Mouse (Mus musculus): ENCODE measurements around the gene Gngt1. TPM values are rescaled to one million over a fixed set of nuclear protein-coding genes. Genes with fewer than 3 reads are reported as not detected.

Gngt1 gene
- 0.24 TPM in 1 of 2 replicates, not detected in the other for polyA plus RNA-seq (2014; fragmentation: Nextera tagmentation; extraction: Ambion mirVana)

GRCm38 (mm10) chr6:3993492-3993891 is at the start of gene Gngt1:
Gene Gngt1, plus strand, starts transcription at chr6:3993792.
- Histone ChIP-seq H3K9me3 (ENCODE audit: control insufficient read depth, low read length) (no peaks in the 10 kb centered on the region), H3K4me1 (ENCODE audit: control insufficient read depth, insufficient read depth, low read length) (no peaks in the 10 kb centered on the region), H3K27ac (replicated peaks; ENCODE audit: low read depth, low read length) (no peak within 1 kb of the TSS), H3K4me3 (ENCODE audit: low read depth, low read length) (no peak within 1 kb of the TSS), H3K36me3 (ENCODE audit: control insufficient read depth, insufficient read depth, low read length) (no peaks in the 10 kb centered on the region), H3K4me2 (ENCODE audit: low read depth, low read length) (no peak within 1 kb of the TSS), H3K9ac (ENCODE audit: low read depth, low read length) (no peak within 1 kb of the TSS), H3K27me3 (replicated peaks; ENCODE audit: control insufficient read depth, insufficient read depth, low read length) (no peaks in the 10 kb centered on the region)
- ATAC-seq (ENCODE audit: low read depth), result no peak
- 84% methylated on average over 6 of the region's 6 CpGs for WGBS
- peak; percentile 26 for DNase-seq (ENCODE audit: low spot score)

GRCm38 (mm10) chr6:3954969-3955368 is 38.6 kb upstream of the Gngt1 start:
- Histone ChIP-seq H3K9me3 (ENCODE audit: control insufficient read depth, low read length) (no peaks in the 10 kb centered on the region), H3K4me2 (ENCODE audit: low read depth, low read length) (no peak overlapping the region), H3K27me3 (replicated peaks; ENCODE audit: control insufficient read depth, insufficient read depth, low read length) (no peaks in the 10 kb centered on the region), H3K4me3 (ENCODE audit: low read depth, low read length) (no peak overlapping the region), H3K36me3 (ENCODE audit: control insufficient read depth, insufficient read depth, low read length) (no peaks in the 10 kb centered on the region), H3K27ac (replicated peaks; ENCODE audit: low read depth, low read length) (no peak overlapping the region), H3K4me1 (ENCODE audit: control insufficient read depth, insufficient read depth, low read length) (no peaks in the 10 kb centered on the region), H3K9ac (ENCODE audit: low read depth, low read length) (no peak overlapping the region)
- WGBS, result 36% methylated on average over 4 of the region's 4 CpGs
- no peak for DNase-seq (ENCODE audit: low spot score)
- no peak for ATAC-seq (ENCODE audit: low read depth)

DNA sequence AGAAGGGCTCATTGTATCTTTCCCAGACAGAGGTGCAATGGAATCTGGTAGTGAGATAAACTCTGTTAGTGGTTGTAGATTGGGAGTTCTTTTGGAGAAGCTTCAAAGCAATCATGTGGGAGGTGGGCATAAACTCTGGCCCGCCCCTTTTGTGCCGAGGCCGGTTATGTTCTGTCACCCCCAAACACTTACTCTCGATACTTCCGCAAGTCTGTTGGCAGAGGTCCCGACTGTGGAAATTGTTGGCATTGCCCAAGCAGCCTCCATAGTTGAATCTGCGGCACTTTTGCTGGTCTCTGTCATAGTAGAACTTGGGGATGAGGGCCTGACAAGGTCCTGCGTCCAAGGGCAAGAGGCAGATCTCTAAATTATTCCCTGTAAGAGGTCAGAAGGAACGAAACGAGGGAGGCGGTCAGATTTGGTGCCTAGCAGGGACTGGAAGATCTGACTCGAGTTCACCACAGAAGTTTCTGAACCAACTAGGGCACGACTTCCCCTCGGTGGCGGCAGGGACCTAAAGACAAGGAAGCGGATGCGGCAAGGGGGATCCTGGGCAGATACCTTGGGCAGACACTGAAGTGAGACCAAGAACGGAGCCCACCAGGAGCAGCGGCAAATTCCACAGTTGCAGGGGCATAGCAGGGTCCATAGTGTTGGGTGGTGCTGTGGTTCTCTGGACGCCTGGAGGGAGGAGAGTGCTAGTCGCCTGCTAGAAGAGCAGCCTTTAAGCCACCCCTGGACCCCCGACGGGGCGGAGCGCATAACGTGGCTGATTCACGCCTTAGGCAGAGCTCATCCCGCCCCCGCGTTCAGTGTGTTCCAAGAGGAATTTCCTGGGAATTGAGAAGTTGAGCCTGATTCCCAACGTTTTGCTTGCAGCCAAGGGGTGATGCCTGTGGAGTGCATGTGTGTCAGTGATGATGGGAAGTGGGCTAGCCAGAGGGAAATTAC is 25.6 kb upstream of the Gngt1 start:
- WGBS, result 29% methylated on average over 29 of the region's 31 CpGs

DNA sequence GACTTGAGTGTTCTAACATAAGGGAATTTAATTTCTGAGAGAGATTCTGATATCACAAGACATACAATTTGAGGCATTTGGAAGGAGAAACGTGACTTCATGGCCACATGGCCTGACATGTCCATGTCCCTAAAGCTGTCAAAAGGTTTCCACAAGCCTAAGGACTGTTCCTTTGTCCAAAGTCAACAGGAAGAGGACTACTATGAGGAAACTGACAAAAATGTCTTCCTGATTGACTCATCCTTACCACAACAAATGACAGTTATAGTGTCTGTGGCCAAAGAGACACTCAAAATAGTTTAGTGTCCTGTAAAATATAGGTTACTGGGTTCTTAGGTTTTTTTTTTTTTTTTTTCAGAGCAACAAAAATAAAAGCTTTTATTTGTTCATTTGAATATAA is 19.9 kb upstream of the Gngt1 start:
- no peak overlapping the region for H3K27ac ChIP-seq (replicated peaks; ENCODE audit: low read depth, low read length)
- H3K4me3 ChIP-seq (ENCODE audit: low read depth, low read length), result no peak overlapping the region
- H3K9ac ChIP-seq (ENCODE audit: low read depth, low read length), result no peak overlapping the region
- no peak overlapping the region for H3K4me2 ChIP-seq (ENCODE audit: low read depth, low read length)
- WGBS, result 63% methylated on average over 1 of the region's 1 CpGs
- H3K27me3 ChIP-seq (replicated peaks; ENCODE audit: control insufficient read depth, insufficient read depth, low read length), result no peaks in the 10 kb centered on the region
- no peaks in the 10 kb centered on the region for H3K36me3 ChIP-seq (ENCODE audit: control insufficient read depth, insufficient read depth, low read length)
- no peaks in the 10 kb centered on the region for H3K4me1 ChIP-seq (ENCODE audit: control insufficient read depth, insufficient read depth, low read length)
- ATAC-seq (ENCODE audit: low read depth) (no peak), DNase-seq (ENCODE audit: low spot score) (no peak)
- H3K9me3 ChIP-seq (ENCODE audit: control insufficient read depth, low read length), result no peaks in the 10 kb centered on the region

More for the DNA sequence above, 25.6 kb upstream of the Gngt1 start:
- no peaks in the 10 kb centered on the region for H3K9me3 ChIP-seq (ENCODE audit: control insufficient read depth, low read length)
- H3K4me2 ChIP-seq (ENCODE audit: low read depth, low read length), result peak overlapping the region; percentile 52
- no peak overlapping the region for H3K27ac ChIP-seq (replicated peaks; ENCODE audit: low read depth, low read length)
- no peaks in the 10 kb centered on the region for H3K36me3 ChIP-seq (ENCODE audit: control insufficient read depth, insufficient read depth, low read length)
- DNase-seq (ENCODE audit: low spot score) (peak; percentile 41), ATAC-seq (ENCODE audit: low read depth) (no peak)
- no peaks in the 10 kb centered on the region for H3K27me3 ChIP-seq (replicated peaks; ENCODE audit: control insufficient read depth, insufficient read depth, low read length)
- no peaks in the 10 kb centered on the region for H3K4me1 ChIP-seq (ENCODE audit: control insufficient read depth, insufficient read depth, low read length)
- peak overlapping the region; percentile 27 for H3K4me3 ChIP-seq (ENCODE audit: low read depth, low read length)
- H3K9ac ChIP-seq (ENCODE audit: low read depth, low read length), result 0 out of 2 replicates have a peak overlapping the region, but pooled peaks have one; percentile 10

DNA sequence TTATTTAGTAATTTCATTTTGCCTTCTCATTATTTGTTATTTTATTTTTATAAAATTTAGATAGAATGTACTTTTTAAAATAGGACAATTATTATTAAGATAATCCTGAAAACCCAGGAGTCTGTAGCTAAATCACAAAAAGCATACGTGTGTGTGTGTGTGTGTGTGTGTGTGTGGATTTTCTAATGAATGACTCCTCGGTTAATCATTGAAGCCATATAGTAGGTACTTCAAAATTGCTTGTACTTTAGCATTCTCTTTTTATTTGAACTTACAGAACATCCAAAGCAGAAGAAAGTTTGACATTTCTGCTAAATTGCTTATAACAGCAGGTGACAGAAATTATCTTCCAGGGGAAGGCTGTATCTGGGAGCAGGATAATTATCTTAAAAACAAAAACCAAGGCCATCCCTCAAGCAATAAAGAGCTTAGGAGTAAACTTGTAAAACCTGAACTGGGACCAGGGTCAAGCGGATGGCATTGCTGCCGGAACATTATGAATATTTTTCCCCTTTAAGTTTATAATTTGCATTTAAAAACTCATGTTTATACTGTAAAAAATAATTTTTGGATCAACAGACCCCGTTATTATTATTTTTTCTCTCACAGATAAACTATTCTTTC is 10.8 kb upstream of the Gngt1 start:
- Histone ChIP-seq H3K27ac (replicated peaks; ENCODE audit: low read depth, low read length) (no peak overlapping the region), H3K27me3 (replicated peaks; ENCODE audit: control insufficient read depth, insufficient read depth, low read length) (no peaks in the 10 kb centered on the region), H3K4me2 (ENCODE audit: low read depth, low read length) (no peak overlapping the region), H3K36me3 (ENCODE audit: control insufficient read depth, insufficient read depth, low read length) (no peaks in the 10 kb centered on the region), H3K9ac (ENCODE audit: low read depth, low read length) (no peak overlapping the region), H3K4me1 (ENCODE audit: control insufficient read depth, insufficient read depth, low read length) (no peaks in the 10 kb centered on the region), H3K9me3 (ENCODE audit: control insufficient read depth, low read length) (no peaks in the 10 kb centered on the region), H3K4me3 (ENCODE audit: low read depth, low read length) (no peak overlapping the region)
- 84% methylated on average over 5 of the region's 5 CpGs for WGBS
- no peak for ATAC-seq (ENCODE audit: low read depth)
- DNase-seq (ENCODE audit: low spot score), result no peak

DNA sequence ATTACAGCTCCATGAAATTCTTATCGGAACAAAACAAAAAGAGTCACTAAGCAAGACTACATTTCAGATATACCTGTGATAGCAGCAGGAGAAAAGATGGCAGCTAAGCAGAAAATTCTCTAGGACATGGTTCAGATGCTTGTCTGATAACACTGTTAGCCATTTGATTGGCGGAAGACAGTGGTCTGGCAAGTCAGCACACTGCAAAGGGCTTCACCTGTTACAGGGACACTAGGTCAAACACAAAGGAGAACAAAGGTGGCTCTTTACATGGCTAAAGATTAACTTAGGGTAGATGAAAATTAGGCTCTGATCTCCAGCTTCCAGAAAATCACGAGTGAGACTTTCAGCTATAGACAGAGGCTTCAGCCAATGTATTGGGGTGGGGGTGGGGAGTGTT is 4.8 kb upstream of the Gngt1 start, which contains the start of gene Tfpi2:
Gene Tfpi2 (minus strand): TSS at position 170 of the 400 bp plus-strand sequence.
- H3K4me3 ChIP-seq (ENCODE audit: low read depth, low read length), result no peak within 1 kb of the TSS
- no peaks in the 10 kb centered on the region for H3K36me3 ChIP-seq (ENCODE audit: control insufficient read depth, insufficient read depth, low read length)
- no peak for DNase-seq (ENCODE audit: low spot score)
- WGBS, result 82% methylated on average over 3 of the region's 3 CpGs
- H3K27ac ChIP-seq (replicated peaks; ENCODE audit: low read depth, low read length), result no peak within 1 kb of the TSS
- no peak within 1 kb of the TSS for H3K9ac ChIP-seq (ENCODE audit: low read depth, low read length)
- H3K4me1 ChIP-seq (ENCODE audit: control insufficient read depth, insufficient read depth, low read length), result no peaks in the 10 kb centered on the region
- no peak within 1 kb of the TSS for H3K4me2 ChIP-seq (ENCODE audit: low read depth, low read length)
- H3K27me3 ChIP-seq (replicated peaks; ENCODE audit: control insufficient read depth, insufficient read depth, low read length), result no peaks in the 10 kb centered on the region
- no peak for ATAC-seq (ENCODE audit: low read depth)
- no peaks in the 10 kb centered on the region for H3K9me3 ChIP-seq (ENCODE audit: control insufficient read depth, low read length)

DNA sequence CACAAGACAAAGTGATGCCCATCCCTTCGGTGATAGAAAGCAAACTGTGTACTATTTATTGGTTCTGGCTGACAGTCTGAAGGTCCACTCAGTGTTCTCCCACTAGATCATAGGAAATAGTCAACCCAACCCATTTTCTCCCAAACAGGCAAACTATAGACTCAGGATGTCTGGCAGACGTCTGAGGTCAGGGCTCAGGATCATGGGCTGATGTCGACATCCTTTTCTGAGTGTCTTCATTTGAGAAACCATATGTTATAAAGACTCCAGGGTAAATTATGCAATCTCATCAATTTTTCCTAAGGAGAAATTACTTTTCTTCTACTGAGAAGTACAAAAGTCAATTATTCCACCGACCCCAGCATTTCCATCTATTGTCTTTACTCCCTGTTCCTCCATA is 4.5 kb downstream of the Gngt1 start:
- ATAC-seq (ENCODE audit: low read depth), result no peak
- 73% methylated on average over 4 of the region's 4 CpGs for WGBS
- Histone ChIP-seq H3K27me3 (replicated peaks; ENCODE audit: control insufficient read depth, insufficient read depth, low read length) (no peaks in the 10 kb centered on the region), H3K27ac (replicated peaks; ENCODE audit: low read depth, low read length) (no peak overlapping the region), H3K4me1 (ENCODE audit: control insufficient read depth, insufficient read depth, low read length) (0 out of 2 replicates have a peak, but pooled peaks cover 3% of the 10 kb centered on the region), H3K9ac (ENCODE audit: low read depth, low read length) (no peak overlapping the region), H3K9me3 (ENCODE audit: control insufficient read depth, low read length) (no peaks in the 10 kb centered on the region), H3K36me3 (ENCODE audit: control insufficient read depth, insufficient read depth, low read length) (no peaks in the 10 kb centered on the region), H3K4me2 (ENCODE audit: low read depth, low read length) (no peak overlapping the region), H3K4me3 (ENCODE audit: low read depth, low read length) (no peak overlapping the region)
- no peak for DNase-seq (ENCODE audit: low spot score)

GRCm38 (mm10) chr6:3999296-3999695 is 5.7 kb downstream of the Gngt1 start:
- 67% methylated on average over 6 of the region's 6 CpGs for WGBS
- ATAC-seq (ENCODE audit: low read depth) (no peak), DNase-seq (ENCODE audit: low spot score) (no peak)
- Histone ChIP-seq H3K27me3 (replicated peaks; ENCODE audit: control insufficient read depth, insufficient read depth, low read length) (no peaks in the 10 kb centered on the region), H3K4me3 (ENCODE audit: low read depth, low read length) (no peak overlapping the region), H3K9ac (ENCODE audit: low read depth, low read length) (no peak overlapping the region), H3K4me1 (ENCODE audit: control insufficient read depth, insufficient read depth, low read length) (peaks cover 11% of the 10 kb centered on the region; the same call in 1 of the 2 replicates), H3K9me3 (ENCODE audit: control insufficient read depth, low read length) (no peaks in the 10 kb centered on the region), H3K4me2 (ENCODE audit: low read depth, low read length) (no peak overlapping the region), H3K36me3 (ENCODE audit: control insufficient read depth, insufficient read depth, low read length) (no peaks in the 10 kb centered on the region), H3K27ac (replicated peaks; ENCODE audit: low read depth, low read length) (no peak overlapping the region)

Measured in embryonic facial prominence, embryonic 14.5 days (tissue).